Mouse (Mus musculus): Measurements from ENCODE around the gene Crocc.

The Crocc gene

DNA sequence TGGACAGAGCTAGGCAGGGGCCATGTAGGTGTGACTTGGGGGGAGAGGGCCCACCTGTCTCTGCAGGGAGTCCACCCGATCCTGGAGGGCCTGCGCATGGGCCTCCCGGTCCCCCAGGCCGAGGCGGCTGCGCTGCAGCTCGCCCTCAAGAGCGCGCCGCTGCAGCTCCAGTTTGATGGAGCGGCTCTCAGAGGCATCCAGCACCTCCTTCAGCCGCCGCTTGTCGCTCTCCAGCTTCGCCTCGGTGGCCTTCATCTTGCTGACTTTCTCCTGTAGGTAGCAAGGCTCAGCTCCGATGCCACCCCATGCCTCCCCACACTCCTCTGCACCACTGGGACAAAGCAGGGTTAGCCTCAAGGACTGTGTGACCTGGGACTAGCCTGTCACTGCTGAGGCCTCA, 40.1 kb downstream of the Crocc start:
- no peak for DNase-seq

DNA sequence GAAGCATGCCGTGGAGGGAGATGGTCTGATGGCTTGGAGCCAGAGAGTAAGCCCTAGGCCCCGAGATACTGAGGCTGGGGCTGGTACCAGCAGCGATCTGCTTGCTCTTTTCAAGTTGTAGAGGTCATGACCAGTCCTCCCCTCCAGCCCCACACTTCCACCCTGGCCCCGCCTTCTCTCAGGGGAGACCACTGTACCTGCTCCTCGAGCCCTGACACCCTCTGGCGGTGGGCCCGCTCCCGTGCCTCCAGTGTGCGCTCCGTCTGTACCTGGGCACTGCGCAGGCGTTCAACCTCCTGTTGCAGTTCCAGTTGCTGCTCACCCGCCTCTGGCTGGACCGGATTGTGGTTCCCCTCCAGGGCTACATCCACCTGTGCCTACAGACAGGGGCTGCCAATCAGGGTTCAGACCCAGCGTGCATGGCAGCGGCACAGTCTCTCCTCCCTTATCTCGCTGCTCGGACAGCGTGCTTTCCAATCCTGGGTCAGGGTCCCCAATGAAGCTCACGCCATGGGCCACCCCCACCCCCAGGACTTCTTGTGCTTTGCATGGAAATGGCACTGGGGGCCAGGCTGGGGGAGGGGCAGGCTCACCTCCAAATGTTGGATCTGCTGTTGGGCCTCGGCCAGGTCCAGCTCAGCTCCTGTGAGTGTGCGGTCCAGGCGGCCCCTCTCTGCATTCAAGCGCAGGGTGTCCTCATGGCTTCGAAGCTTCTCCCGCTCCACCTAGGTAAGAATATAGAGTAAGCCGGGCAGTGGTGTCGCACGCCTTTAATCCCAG, 42.5 kb downstream of the Crocc start:
- DNase-seq: no peak

DNA sequence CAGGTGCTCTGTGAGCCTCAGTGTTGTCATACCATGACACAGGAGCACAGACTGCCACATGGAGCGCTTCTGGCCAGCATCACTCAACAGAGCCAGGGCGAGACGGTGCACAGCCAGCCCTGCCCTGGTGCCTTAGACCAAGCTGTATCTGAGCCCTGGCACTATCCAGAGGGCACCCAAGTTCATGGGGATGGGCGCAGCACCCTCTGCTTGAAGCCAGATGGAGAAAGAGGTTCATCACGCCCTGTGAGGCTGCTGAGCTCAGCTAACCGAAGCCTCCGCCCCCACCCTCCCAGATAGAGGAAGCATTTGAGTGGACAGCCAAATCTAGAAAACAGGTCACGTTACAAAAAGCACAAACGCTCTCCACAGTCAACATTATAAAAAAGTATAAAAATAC, 44.0 kb downstream of the Crocc start:
- DNase-seq: no peak

DNA sequence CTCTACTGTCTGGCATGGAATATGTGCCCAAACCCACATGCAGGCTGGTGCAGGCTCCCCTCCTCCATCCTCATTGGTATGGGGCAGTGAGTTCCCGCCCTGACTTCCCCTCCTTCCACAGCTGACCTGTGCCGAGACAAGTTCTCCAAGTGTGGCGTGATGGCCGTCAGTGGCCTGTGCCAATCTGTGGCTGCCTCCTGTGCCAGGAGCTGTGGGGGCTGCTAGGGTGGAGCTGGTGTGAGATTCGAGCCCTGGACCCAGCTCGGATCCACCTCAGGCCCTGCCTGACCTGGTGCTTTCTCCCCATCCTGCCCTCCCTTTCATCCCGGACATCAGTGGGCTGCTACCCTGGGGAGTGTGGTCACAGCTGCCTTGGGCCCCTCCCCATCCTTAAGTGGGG, 45.0 kb downstream of the Crocc start:
- no peak for DNase-seq

DNA sequence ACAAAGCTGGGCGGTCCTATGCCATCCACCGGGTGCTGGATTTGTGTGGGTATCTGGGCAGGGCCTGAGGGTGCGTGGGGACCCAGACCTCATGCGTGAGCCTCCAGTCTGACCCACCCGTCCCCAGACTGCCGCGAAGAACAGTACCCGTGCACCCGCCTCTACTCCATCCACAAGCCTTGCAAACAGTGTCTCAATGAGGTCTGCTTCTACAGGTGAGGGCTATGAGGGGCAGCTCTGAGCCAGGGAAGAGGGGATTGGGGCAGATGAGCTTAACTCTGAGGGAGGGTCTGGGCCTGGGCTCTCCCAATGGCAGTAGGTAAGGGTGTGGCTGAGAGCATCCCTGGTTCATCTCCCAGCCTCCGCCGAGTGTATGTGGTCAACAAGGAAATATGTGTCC, 45.5 kb downstream of the Crocc start:
- no peak for DNase-seq

DNA sequence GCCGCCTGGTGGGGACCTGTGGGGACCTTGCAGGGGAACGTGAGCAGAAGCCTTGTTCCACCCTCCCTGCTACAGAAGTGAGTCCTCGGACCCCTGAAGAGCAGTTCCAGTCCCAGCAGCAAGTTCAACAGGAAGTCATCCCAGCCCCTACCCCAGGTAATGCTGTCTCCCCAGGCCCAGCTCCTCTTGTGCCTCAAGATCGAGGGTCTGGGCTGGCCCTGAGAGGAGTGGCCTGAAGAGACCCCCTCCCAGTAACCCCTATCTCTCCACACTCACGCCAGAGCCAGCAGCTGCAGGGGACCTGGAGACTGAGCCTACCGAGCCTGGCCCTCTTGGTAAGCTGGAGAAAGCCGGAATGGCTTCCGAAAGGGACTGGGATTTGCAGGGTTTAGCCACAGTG, 46.2 kb downstream of the Crocc start:
- DNase-seq: no peak

DNA sequence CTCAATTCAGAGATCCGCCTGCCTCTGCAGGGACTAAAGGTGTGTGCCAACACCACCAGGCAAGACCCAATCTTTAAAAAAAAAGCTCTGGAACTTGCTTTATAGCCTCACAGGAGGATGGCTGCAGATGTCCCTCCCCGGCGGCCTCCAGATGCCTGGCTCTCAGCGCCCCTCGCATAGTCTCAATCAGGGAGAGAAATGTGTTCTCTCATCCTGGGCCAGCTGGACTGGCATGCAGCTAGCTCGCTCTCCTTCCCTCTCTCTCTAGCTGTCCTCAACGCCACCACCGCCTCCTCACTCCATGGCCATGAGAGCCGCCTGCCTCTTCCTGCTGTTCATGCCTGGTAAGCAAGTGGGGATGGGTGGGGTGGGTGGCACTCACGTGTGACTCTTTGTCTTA, 47.8 kb downstream of the Crocc start:
- DNase-seq: no peak

DNA sequence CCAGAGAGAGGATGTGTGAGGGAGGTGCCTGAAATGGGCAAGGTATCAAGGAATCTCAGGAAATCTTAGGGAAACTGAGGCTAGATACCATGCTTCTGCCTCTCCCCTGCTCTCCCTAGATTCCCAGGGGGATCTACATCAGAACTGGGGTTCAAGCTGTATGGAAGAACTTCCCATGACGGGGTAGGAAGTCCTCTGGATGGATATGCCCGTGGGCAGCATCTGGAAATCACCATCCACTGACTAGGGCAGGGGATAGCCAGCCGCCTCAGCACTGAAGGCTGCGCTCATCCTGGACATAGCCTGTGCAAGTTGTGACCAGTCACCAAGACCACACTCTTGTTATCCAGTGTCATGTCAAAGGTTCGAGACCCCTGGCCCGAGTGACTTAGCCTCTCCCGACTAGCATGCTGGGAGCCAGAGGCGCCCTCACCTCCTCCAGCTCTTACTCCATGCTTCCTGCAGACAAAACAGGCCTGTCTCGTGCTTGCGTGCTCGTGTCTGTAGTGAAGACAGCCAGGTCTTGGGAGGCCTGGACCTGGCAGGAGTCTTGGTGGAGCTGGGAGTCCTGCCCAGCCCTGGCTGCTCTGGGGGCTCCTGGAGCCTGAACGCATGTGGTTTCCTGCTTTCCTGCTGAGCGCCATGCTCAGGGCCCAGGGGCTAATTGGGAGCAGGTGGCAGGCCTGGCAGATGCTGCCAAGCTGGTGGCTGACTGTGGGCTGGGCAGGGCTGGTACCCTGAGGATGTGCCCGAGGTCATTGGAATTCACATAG, 48.6 kb downstream of the Crocc start:
- DNase-seq: no peak

DNA sequence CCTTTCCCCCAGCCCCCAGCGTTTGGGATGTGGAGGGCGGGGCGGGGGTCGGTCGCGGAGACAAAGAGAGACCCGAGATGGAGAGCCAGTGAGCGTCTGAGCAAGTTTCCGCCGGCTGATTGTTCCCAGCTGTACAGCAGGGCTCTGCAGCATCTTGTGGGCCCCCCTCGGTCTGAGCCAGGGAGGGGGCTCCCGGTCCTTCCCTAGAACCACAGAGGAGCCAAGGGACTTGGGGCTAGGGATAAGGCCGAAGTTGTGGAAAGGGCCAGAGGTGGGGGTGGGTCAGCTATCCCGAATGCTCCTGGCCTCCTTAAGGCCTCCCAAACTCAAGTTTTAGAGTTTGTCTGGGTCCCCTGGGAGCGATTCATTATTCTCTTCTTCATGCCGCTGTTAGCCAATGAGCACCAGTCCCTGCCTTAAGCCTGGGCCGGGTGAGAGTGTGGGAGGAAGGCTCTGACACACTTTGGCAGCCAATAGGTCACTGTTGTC, 49.4 kb downstream of the Crocc start:
- DNase-seq: no peak

DNA sequence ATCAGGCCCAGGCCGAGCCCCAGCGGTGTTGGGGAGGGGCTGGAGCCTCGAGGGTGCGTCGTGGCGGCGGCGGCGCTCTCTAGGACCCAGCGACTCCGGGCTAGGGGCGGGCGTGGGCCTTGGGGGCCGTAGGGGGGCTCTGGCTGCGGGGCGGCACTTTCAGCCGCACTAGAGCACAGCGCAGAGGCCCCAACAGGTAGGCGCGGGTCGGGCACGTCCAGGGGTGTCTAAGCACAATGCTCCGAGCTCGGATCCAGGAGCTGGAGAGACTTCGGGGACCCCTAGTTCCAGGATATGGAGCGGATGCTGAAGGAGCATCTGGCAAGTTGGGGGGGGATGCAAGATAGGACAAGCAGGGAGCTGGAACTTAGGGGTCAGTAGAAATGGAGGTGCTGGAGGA, 49.8 kb downstream of the Crocc start:
- no peak for DNase-seq

DNA sequence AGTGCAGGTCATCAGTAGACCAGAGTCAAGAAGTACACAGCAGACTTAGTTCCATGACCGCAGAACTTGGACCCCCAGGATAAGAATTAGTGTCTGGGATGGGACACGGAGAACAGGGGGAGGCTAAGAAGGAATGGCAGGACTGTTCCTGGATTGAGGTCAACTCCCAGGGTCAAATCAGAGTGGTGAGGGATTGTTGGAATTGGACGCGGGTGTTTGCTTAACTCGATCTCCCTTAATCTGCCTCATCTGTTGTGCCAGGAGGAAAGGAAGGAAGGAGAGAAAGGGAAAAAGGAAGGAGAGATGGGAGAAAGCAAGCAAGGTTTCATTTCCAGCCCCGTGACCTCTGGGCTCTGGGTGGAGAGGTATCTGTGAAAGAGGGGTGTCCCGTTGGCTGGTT, 50.2 kb downstream of the Crocc start, which contains the start of gene Mfap2:
Gene Mfap2, plus strand, starts transcription at position 301 of the 400 bp plus-strand sequence.
- DNase-seq: no peak

DNA sequence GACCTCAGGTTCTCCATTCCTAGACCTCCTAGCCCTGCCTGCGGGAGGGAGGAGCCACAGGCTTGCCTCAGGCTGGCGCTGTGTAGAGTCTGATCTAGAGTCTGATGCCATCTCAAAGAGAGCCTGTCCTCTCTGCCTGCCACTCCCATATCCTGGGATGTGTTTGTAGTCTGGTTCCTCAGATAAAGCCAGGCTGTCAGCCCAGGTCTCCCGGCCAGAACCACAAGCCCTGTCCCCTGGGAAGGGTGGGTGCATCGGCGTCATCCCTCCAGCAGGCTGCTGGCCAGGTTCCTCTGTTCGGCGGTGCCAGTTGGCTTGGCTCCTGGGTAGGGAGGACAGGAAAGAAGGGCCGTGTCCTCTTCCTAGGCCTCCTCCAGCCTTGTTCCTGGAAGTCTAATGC, 52.3 kb downstream of the Crocc start:
- DNase-seq: no peak

DNA sequence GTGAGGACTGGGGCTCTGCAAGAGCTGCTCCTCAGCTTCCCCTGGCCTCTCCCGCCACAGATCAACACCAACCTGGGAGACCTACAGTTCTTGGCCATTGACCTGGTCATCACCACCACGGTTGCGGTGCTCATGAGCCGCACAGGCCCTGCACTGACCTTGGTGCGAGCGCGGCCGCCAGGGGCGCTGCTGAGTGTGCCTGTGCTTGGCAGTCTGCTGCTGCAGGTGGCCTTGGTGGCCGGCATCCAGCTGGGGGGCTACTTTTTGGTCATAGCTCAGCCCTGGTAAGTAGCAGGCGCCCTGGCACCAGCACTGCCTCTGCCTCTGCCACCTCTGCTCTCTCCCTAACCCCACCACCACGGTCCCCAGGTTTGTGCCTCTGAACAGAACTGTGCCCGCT, 54.4 kb downstream of the Crocc start:
- no peak for DNase-seq

DNA sequence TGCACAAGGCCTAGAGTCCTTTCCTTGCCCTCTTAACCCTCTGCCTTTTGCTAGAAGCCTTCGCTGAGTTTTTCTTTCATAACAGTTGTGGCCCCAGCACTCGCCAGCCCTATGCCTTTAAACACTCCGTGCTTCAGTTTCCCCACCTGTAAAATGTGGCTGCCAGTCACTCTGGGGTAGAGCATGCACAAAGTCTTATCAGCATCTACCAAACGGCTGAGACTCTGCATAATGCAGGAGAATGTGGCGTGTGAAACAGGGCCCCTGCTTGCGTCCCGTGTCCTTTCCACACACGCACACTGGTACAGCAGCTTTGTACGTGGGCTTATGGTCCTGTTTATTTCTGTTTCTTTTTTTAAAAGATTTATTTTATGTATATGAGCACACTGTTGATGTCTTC, 63.5 kb downstream of the Crocc start:
- DNase-seq: no peak

DNA sequence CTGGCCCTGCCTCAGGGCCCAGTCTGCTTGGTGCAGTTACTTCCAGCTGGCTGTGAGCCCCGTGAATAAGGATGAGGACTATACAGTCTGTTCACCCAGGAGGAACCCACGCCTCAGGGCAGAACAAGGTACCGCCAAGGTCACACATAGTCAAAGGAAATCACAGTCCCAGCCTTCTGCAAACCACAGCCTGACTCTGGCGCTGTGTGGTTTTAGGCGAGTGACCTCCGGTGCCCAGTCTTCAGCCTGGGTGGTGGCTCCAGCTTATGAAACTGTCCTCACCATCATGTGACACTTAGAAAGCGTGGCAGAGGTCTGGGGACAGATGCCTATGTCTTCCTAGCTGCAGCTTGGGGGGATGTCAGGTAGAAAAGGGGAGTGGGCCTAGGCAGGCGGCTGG, 64.5 kb downstream of the Crocc start:
- no peak for DNase-seq

DNA sequence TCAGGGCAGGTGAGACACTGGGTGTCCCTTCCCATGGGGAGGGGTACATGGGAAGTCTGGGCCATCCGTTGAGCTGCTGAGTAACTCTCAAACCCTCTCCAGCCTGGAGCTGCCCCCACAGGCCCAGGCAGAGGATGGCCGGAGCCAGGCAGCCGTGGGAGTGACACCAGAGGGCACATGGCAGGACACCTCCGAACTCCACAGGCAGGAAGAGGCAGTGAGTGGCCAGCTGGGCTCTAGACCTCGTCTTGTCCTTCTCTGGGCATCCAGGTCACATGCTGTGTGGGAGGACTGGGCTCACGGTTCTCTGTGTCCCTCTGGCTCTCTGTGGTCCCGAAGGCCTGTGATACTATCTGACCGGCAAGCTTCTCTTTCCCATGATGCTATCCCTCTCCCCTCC, 66.5 kb downstream of the Crocc start:
- no peak for DNase-seq

DNA sequence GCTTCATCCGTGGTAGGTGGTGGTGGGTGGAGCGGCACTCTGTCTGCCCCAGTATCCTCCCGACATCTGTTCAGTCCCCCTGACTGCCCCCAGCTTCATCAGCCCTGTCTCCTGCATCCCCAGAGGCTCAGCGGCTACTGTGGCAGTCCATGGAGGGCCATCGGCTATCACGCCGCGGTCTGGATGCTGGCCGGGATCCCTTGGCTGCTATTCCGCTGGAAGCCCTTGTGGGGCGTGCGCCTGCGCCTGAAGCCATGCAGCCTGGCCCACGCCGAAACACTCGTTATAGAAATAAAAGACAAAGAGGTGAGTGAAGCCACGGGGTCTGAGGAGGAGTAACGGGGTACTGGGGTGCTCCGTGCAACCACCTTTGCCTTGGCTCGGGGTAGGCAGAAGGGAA, 68.1 kb downstream of the Crocc start:
- no peak for DNase-seq

DNA sequence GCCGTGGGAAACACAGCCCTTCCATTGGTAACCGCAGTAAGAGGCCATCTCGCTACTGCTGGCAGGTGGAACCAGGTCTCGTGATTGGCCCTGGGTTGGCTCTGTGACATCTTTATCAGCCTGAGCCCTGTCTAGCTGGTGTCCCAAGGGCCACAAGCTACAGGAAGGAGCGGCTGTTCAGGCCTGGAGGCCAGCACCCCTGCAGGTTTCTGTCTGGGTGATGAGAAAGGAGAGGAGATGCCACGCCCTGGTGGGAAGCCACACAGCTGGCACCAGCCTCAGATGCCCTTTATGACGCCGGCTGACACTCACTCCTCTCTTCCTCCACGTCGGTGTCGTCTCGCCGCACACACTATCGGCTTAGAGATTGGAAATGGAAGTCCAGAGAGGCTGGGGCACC, 70.9 kb downstream of the Crocc start:
- peak in 1 of 2 experiments; percentile 30 for DNase-seq

DNA sequence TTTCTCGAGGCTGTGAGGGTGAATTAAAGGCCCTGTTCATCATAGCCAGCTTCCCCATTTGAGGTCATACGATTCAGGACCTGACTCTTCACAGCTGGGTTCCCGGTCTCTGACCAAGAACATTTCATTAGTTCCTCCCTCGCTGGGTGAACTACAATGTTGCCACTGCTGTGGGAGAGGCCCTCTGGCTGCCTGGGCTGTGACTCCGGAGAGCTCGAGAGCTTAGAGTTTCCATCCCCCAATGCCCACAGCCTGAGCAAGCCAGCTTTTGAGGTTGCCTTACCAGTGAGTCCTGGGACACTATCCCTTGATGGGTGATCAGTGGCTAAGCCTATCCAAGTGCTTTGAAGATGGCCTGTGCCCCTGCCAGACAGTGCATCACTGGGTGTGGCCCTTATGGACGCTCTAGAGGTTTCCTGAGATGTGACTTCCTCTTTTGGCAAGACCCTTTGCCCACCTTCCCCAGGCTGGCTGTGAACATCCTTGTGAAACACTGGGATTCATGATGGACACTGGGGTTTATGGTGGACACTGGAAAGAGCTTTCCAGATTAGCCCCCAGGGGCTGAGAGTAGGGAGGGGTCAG, 71.6 kb downstream of the Crocc start:
- DNase-seq: no peak

DNA sequence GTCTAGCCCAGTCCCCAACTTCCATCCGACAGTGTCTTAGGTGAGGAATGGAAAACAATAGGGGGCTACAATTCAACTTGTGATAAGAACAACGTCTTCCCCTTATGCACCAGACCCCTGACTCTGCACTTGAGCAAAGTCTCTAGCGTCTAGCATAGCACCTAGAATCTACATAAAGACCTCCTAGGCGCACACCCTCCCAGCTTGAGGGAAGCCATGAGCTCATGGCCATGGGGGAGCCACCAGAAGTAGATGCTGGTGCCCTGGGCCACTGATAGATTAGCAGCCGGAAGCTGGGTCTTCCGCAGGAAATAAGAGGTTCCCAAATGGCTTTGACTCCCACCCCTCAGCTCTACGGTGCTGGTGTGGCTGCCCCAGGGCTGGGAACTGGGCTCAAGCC, 72.9 kb downstream of the Crocc start:
- no peak for DNase-seq

DNA sequence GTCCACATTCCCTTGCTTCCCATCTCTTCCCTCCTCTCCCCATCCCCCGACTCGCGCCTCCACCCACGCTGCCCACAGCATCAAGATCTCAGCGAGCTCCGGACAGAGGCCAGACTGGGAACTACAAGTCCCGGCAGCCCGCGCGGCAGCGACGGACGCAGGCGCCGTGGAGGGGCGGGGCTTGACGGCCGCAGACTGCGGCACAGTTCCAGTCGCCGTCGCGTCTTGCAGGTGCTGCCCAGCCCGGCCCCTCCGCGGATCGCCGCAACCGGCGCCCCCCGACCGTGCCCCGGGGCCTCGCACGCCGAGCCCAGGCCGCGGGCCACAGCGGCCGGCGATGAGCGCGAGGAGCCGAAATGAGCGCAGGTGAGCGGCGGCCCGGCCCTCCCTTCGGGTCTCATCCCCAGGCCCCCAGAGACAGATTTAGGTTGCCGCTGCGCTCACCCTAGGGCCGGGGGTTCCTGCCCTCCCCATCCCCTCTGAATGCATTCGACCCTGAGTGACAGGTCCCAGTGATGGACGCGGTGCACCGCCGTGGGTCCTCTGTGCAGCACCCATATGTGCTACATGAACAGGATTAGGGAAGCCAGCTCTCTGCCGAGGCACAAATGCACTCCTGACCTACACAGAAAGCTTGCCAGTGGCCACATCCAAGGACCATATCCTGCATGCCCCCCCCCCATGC, 73.5 kb downstream of the Crocc start, which contains the start of gene Atp13a2:
Gene Atp13a2, plus strand, starts transcription at position 163 of the 685 bp plus-strand sequence.
- DNase-seq: peak; percentile 90

DNA sequence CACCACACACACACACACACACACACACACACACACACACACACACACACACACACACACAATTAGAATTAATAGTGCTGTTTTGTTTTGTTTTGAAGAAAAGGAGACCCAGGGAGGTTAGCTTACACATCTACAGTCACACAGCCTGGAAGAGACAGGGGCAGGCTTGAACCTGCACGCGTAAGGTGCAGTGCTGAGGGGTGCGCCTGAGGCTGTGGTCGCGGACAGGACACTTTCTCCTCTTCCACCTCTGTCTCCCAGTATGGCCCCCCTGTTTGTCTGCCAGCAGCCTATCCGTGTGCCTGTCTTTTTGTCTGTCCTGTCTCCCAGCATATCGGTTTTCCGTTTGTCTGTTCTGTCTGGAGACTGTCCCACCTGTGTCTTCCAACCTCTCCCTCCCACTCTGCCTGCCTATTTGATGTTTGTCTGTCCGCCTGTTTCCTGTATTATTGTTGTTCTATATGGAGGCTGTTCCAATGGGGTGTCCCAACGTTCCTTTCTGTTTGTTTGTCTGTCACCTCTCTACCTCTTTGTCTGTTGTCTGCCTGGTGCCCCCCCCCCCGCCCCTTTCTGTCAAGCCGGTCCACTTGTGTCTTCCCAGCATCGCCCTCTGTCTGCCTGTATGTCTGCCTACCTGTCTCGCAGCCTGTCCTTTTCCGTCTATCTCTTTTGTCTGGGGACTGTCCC, 74.2 kb downstream of the Crocc start:
- DNase-seq: no peak

DNA sequence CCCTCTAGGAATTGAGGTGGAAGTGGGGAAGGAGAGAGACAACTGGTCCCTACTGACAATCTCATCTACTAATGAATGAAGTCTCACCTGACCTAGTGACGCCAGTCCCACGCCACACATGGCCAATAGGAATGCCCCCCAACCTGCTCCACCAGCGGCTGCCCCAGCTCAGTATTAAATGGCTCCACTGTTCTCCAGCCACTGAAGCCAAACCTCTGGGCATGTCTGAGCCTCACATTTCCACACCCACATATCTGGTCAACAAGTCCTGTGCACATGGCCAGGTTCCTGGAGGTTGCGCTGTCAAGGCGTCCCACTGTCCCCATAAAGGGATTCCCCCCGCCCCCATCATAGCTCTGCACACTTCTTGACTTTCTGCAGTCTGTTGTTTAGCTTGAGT, 75.8 kb downstream of the Crocc start:
- DNase-seq: no peak
